Mouse (Mus musculus): ENCODE measurements around the gene Dpf1. TPM values are rescaled to one million over a fixed set of nuclear protein-coding genes. Genes with fewer than 3 reads are reported as not detected.

The Dpf1 gene
- total and polyA plus RNA-seq, 3 experiments, result 9.4 to 47.4 (median 23.8) TPM

DNA sequence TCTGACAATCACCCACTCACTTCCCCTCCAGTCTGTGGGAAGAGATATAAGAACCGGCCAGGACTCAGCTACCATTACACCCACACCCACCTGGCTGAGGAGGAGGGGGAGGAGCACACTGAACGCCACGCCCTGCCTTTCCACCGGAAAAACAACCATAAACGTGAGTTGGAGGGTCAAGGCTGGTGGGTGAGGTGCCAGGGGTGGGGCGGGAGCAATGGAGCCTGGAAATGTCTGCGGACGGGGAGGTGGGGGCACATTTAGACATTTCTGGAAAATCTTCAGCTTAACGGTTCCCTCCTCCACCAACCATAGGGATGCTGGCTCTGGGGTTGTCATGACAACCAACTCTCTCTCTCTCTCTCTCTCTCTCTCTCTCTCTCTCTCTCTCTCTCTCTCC lies 9.3 kb downstream of the Dpf1 start:
- Histone ChIP-seq H3K4me1 (ENCODE audit: insufficient read depth, low read depth, low read length) (peaks cover 99% of the 10 kb centered on the region), H3K27me3 (ENCODE audit: insufficient read depth, low read length) (no peaks in the 10 kb centered on the region), H3K36me3 (replicated peaks) (peaks cover 62% of the 10 kb centered on the region), H3K4me3 (ENCODE audit: low read depth, low read length) (peak overlapping the region; percentile 60; the same call in 1 of the 2 replicates), H3K9me3 (replicated peaks) (no peaks in the 10 kb centered on the region)
- DNase-seq (ENCODE audit: low spot score), result peak; percentile 53
- TF ChIP-seq TAL1 (conservative IDR thresholded peaks at IDR 0.05; ENCODE audit: low read depth, low read length) (no peak), POLR2AphosphoS5 (IDR thresholded peaks at IDR 0.05; ENCODE audit: insufficient replicate concordance, low read depth, low read length) (no peak), CTCF (IDR thresholded peaks at IDR 0.05; ENCODE audit: low read depth, low read length) (no peak), GATA2 (IDR thresholded peaks at IDR 0.05; ENCODE audit: borderline replicate concordance, low read depth, low read length) (no peak), GATA1 (IDR thresholded peaks at IDR 0.05; ENCODE audit: borderline replicate concordance, low read length) (no peak)
- no peak for ATAC-seq (ENCODE audit: extremely low read depth, insufficient number of reproducible peaks, low FRiP score, poor library complexity, severe bottlenecking)

DNA sequence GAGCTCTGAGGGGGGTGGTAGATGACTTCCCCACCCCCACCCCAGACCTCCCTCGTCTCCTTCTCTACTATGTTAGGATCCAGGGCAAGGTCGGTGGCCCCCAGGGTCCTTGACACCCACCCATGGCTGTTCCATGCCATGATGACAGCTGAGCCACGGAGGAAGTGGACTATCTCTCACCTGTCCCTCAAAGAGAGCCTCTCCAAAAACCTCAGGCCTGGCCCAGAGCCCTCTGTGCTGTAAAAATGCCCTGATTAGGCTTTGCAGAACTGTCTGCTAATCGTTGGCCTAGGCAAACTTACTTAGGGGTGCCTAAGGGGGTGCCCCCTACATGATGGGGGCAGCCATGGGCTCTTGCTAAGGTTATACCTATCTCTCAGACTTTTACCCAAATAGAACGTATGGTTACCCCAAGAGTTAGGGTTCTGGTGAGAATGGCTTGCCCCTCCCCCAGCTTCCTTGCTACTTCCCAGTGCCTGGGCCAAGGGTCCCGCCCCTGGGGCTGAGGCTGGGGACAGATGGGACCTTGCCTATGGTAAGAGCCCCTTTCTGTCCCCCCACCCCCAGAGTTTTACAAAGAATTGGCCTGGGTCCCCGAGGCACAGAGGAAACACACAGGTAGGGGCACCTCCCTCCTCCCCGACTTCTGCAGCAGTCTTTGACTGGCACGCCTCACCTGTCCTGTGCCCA lies 10.0 kb downstream of the Dpf1 start:
- TF ChIP-seq GATA2 (IDR thresholded peaks at IDR 0.05; ENCODE audit: borderline replicate concordance, low read depth, low read length) (no peak), TAL1 (conservative IDR thresholded peaks at IDR 0.05; ENCODE audit: low read depth, low read length) (no peak), POLR2AphosphoS5 (IDR thresholded peaks at IDR 0.05; ENCODE audit: insufficient replicate concordance, low read depth, low read length) (no peak), GATA1 (IDR thresholded peaks at IDR 0.05; ENCODE audit: borderline replicate concordance, low read length) (no peak), CTCF (IDR thresholded peaks at IDR 0.05; ENCODE audit: low read depth, low read length) (no peak)
- no peak for ATAC-seq (ENCODE audit: extremely low read depth, insufficient number of reproducible peaks, low FRiP score, poor library complexity, severe bottlenecking)
- Histone ChIP-seq H3K9me3 (replicated peaks) (no peaks in the 10 kb centered on the region), H3K36me3 (replicated peaks) (peaks cover 62% of the 10 kb centered on the region), H3K4me1 (ENCODE audit: insufficient read depth, low read depth, low read length) (peaks cover 99% of the 10 kb centered on the region), H3K4me3 (ENCODE audit: low read depth, low read length) (no peak overlapping the region; the same call in 1 of the 2 replicates), H3K27me3 (ENCODE audit: insufficient read depth, low read length) (no peaks in the 10 kb centered on the region)
- no peak for DNase-seq (ENCODE audit: low spot score)

- no peak for TF ChIP-seq TAL1 (conservative IDR thresholded peaks at IDR 0.05; ENCODE audit: low read depth, low read length)
- no peak for TF ChIP-seq GATA2 (IDR thresholded peaks at IDR 0.05; ENCODE audit: borderline replicate concordance, low read depth, low read length)
- no peak for TF ChIP-seq CTCF (IDR thresholded peaks at IDR 0.05; ENCODE audit: low read depth, low read length)
- no peak for TF ChIP-seq POLR2AphosphoS5 (IDR thresholded peaks at IDR 0.05; ENCODE audit: insufficient replicate concordance, low read depth, low read length)
- TF ChIP-seq GATA1 (IDR thresholded peaks at IDR 0.05; ENCODE audit: borderline replicate concordance, low read length), result no peak
- H3K4me1 ChIP-seq (ENCODE audit: insufficient read depth, low read depth, low read length), result peaks cover 99% of the 10 kb centered on the region
- DNase-seq (ENCODE audit: low spot score), result no peak
- H3K36me3 ChIP-seq (replicated peaks), result peaks cover 64% of the 10 kb centered on the region
- H3K4me3 ChIP-seq (ENCODE audit: low read depth, low read length), result peak overlapping the region; percentile 42
- H3K9me3 ChIP-seq (replicated peaks), result no peaks in the 10 kb centered on the region
- no peak for ATAC-seq (ENCODE audit: extremely low read depth, insufficient number of reproducible peaks, low FRiP score, poor library complexity, severe bottlenecking)
- no peaks in the 10 kb centered on the region for H3K27me3 ChIP-seq (ENCODE audit: insufficient read depth, low read length)
Observed at GRCm38 (mm10) chr7:29314844-29315628, 11.3 kb downstream of the Dpf1 start.

GRCm38 (mm10) chr7:29316137-29316734 lies 12.5 kb downstream of the Dpf1 start:
- Histone ChIP-seq H3K4me1 (ENCODE audit: insufficient read depth, low read depth, low read length) (peaks cover 96% of the 10 kb centered on the region), H3K4me3 (ENCODE audit: low read depth, low read length) (no peak overlapping the region; the same call in 1 of the 2 replicates), H3K36me3 (replicated peaks) (peaks cover 66% of the 10 kb centered on the region), H3K27me3 (ENCODE audit: insufficient read depth, low read length) (no peaks in the 10 kb centered on the region), H3K9me3 (replicated peaks) (no peaks in the 10 kb centered on the region)
- DNase-seq (ENCODE audit: low spot score) (no peak), ATAC-seq (ENCODE audit: extremely low read depth, insufficient number of reproducible peaks, low FRiP score, poor library complexity, severe bottlenecking) (no peak)
- TF ChIP-seq GATA2 (IDR thresholded peaks at IDR 0.05; ENCODE audit: borderline replicate concordance, low read depth, low read length) (no peak), CTCF (IDR thresholded peaks at IDR 0.05; ENCODE audit: low read depth, low read length) (no peak), TAL1 (conservative IDR thresholded peaks at IDR 0.05; ENCODE audit: low read depth, low read length) (no peak), POLR2AphosphoS5 (IDR thresholded peaks at IDR 0.05; ENCODE audit: insufficient replicate concordance, low read depth, low read length) (no peak), GATA1 (IDR thresholded peaks at IDR 0.05; ENCODE audit: borderline replicate concordance, low read length) (no peak)

GRCm38 (mm10) chr7:29316976-29317375 lies 13.2 kb downstream of the Dpf1 start:
- Histone ChIP-seq H3K9me3 (replicated peaks) (no peaks in the 10 kb centered on the region), H3K27me3 (ENCODE audit: insufficient read depth, low read length) (no peaks in the 10 kb centered on the region), H3K36me3 (replicated peaks) (peaks cover 66% of the 10 kb centered on the region), H3K4me3 (ENCODE audit: low read depth, low read length) (peak overlapping the region; percentile 69; the same call in 1 of the 2 replicates), H3K4me1 (ENCODE audit: insufficient read depth, low read depth, low read length) (peaks cover 95% of the 10 kb centered on the region)
- ATAC-seq (ENCODE audit: extremely low read depth, insufficient number of reproducible peaks, low FRiP score, poor library complexity, severe bottlenecking) (no peak), DNase-seq (ENCODE audit: low spot score) (peak; percentile 39)
- no peak for TF ChIP-seq POLR2AphosphoS5 (IDR thresholded peaks at IDR 0.05; ENCODE audit: insufficient replicate concordance, low read depth, low read length)
- TF ChIP-seq TAL1 (conservative IDR thresholded peaks at IDR 0.05; ENCODE audit: low read depth, low read length), result no peak
- no peak for TF ChIP-seq GATA2 (IDR thresholded peaks at IDR 0.05; ENCODE audit: borderline replicate concordance, low read depth, low read length)
- no peak for TF ChIP-seq GATA1 (IDR thresholded peaks at IDR 0.05; ENCODE audit: borderline replicate concordance, low read length)

DNA sequence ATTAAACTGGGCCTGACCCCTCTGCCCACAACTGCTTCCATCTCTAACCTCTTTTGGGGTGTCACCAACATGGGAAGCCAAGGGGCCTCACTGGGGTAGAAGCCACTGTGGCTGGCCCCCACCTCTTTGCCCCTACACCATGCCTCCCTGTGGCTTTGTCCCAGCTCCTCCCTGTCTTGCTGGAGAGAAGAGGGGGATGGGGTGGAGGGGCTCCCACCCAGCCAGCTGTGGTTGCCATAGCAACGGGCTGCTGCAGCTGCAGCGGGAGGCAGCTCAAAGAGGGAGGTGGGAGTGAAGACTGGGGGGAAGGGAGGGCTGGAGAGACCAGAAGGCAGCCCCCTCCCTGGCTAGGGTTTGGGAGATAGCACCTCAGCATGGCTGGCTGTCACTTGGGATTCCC lies 13.8 kb downstream of the Dpf1 start:
- TF ChIP-seq GATA1 (IDR thresholded peaks at IDR 0.05; ENCODE audit: borderline replicate concordance, low read length) (no peak), GATA2 (IDR thresholded peaks at IDR 0.05; ENCODE audit: borderline replicate concordance, low read depth, low read length) (no peak), POLR2AphosphoS5 (IDR thresholded peaks at IDR 0.05; ENCODE audit: insufficient replicate concordance, low read depth, low read length) (no peak), TAL1 (conservative IDR thresholded peaks at IDR 0.05; ENCODE audit: low read depth, low read length) (no peak), CTCF (IDR thresholded peaks at IDR 0.05; ENCODE audit: low read depth, low read length) (no peak)

More for the DNA sequence above, 13.8 kb downstream of the Dpf1 start:
- Histone ChIP-seq H3K36me3 (replicated peaks) (peaks cover 66% of the 10 kb centered on the region), H3K27me3 (ENCODE audit: insufficient read depth, low read length) (no peaks in the 10 kb centered on the region), H3K4me3 (ENCODE audit: low read depth, low read length) (peak overlapping the region; percentile 69; the same call in 1 of the 2 replicates), H3K9me3 (replicated peaks) (no peaks in the 10 kb centered on the region), H3K4me1 (ENCODE audit: insufficient read depth, low read depth, low read length) (peaks cover 89% of the 10 kb centered on the region)
- ATAC-seq (ENCODE audit: extremely low read depth, insufficient number of reproducible peaks, low FRiP score, poor library complexity, severe bottlenecking), result peak; percentile 46; the same call in 1 of the 2 replicates
- DNase-seq (ENCODE audit: low spot score), result peak; percentile 86

Data from G1E (cell line).